Mouse (Mus musculus): ENCODE measurements around the gene Erf.

- no peak for TF ChIP-seq CTCF (IDR thresholded peaks at IDR 0.05; ENCODE audit: insufficient read depth, low read length)
- no peak for TF ChIP-seq POLR2A (IDR thresholded peaks at IDR 0.05; ENCODE audit: borderline replicate concordance, extremely low read depth, low read depth, low read length)
Measured at GRCm38 (mm10) chr7:25286989-25287388, 36.4 kb upstream of the Erf start.

All from lung, adult 2 months (tissue).